Mouse (Mus musculus): ENCODE results near the gene Lmntd1. TPM values are rescaled to one million over a fixed set of nuclear protein-coding genes. Genes with fewer than 3 reads are reported as not detected.

Lmntd1 gene
- polyA plus RNA-seq, 1 experiment, result 1.2 TPM

DNA sequence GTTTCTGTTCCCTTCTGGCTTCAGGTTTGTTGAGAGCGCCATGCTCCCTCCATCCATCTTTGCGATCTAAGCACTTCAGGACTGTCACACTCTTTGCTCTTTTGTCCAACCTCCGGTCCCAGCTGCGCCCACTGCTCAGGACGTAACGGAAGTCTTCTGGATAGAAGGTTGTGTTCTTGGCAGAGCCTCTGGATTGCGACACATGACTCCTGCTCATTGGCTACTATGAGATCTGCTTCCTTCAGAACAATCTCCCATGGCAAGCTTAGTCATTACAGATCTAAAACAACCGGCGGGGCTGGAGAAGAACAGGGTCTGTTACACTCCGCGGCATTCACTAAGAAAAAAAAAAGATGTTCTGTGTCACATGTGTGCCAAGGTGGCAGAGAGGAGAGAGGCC, 247.6 kb downstream of the Lmntd1 start:
- Histone ChIP-seq H3K4me1 (ENCODE audit: control insufficient read depth, insufficient read depth, low read length) (peaks cover 37% of the 10 kb centered on the region), H3K27ac (ENCODE audit: insufficient read depth, low read length) (no peak overlapping the region), H3K4me3 (ENCODE audit: insufficient read depth, low read length) (no peak overlapping the region)
- no peak for TF ChIP-seq CTCF (IDR thresholded peaks at IDR 0.05; ENCODE audit: borderline replicate concordance, insufficient read depth, low read length)
- no peak for TF ChIP-seq POLR2A (IDR thresholded peaks at IDR 0.05; ENCODE audit: low read depth, low read length)

DNA sequence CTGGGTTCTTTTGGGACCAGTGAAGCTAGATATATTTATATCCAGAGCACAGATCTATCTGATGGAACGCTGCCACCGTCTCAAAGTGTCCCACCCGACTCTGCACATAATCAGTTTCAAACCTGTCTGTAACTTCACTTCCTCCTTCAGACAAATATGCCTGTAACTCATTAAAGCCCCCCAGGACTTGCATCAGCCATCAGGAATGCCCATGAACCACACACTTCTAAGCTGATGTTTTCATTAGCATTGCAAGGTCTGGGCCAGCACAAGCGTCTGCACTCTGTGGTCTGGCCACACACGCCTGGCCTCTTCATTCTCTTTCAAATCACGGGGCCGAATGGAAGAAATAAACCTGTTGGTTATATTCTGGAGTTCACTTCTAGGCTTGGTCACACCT, 250.4 kb downstream of the Lmntd1 start:
- Histone ChIP-seq H3K4me3 (ENCODE audit: insufficient read depth, low read length) (no peak overlapping the region), H3K4me1 (ENCODE audit: control insufficient read depth, insufficient read depth, low read length) (peaks cover 20% of the 10 kb centered on the region), H3K27ac (ENCODE audit: insufficient read depth, low read length) (peak overlapping the region; percentile 74)
- TF ChIP-seq POLR2A (IDR thresholded peaks at IDR 0.05; ENCODE audit: low read depth, low read length), result no peak
- no peak for TF ChIP-seq CTCF (IDR thresholded peaks at IDR 0.05; ENCODE audit: borderline replicate concordance, insufficient read depth, low read length)

DNA sequence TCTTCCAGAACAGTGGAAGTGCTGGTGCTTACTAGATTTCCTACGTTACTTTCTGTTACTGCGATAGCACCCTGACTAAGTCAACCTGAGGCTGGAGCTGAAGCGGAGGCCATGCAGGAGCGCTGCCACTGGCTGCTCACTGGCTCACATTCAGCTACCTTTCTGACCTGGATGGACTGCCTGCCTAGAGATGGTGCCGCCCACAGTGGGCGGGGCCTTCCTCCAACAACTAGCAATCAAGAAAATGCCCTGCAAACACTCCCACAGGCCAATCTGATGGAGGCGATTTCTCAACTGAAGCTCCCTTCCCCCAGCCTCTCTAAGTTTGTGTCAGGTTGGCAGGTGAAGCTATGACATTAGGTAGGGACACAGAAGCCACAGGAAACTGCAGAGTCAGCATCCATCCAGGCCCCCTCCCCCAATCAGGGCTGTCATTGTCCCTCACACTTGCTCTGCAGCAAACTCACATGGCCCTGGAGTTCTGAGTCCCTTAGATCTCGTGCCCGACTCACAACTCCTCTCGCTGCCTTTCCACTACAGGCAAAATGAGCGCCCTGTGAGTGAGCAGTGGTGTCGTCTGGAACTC, 252.9 kb downstream of the Lmntd1 start:
- Histone ChIP-seq H3K4me3 (ENCODE audit: insufficient read depth, low read length) (no peak overlapping the region), H3K27ac (ENCODE audit: insufficient read depth, low read length) (no peak overlapping the region), H3K4me1 (ENCODE audit: control insufficient read depth, insufficient read depth, low read length) (peaks cover 19% of the 10 kb centered on the region)
- TF ChIP-seq POLR2A (IDR thresholded peaks at IDR 0.05; ENCODE audit: low read depth, low read length) (no peak), CTCF (IDR thresholded peaks at IDR 0.05; ENCODE audit: borderline replicate concordance, insufficient read depth, low read length) (no peak)

DNA sequence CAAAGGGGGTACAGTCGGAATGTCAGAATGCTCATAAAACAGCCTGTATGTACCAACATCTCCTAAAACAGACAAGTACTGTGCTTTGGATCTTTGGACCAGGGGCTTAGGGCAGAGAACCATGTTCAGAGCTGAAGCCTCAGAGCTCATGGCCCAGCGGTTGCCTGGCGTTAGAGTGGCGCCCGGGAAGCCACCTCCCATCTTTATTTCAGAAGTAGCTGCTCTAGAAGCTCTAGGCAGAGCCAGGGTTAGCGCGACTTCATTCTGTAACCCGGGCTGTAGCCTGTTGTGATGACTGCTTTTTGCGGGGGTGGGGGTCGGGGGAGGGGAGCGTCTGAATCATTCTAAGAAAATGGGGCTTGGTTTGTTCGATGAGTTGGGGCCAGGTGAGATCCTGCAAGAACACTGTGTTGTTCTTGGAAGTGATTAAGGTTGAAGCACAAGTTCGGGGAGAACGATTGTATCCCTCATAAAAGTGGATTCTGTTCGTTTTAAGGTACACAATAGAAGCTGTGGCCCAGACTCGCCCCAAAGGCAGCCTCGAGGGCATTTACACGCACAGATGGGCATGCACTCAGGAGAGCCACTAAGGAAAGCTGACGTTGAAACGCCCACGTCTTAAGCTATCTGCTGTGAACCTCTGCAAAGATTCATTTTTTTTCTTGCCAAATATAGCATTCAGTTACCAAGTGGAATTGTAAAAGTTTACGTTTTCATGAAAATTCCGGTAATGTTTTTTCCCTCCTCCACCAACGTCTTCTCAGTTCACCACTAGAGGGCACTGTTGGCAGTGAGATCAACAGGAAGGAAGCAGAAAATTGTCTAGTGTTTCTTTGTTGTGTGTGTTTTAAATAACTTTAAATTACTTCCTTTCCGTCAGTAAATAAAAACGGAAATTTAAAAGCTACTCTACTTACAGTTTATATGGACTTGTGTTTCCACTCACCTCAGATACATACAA, 254.4 kb downstream of the Lmntd1 start:
- TF ChIP-seq CTCF (IDR thresholded peaks at IDR 0.05; ENCODE audit: borderline replicate concordance, insufficient read depth, low read length) (no peak), POLR2A (IDR thresholded peaks at IDR 0.05; ENCODE audit: low read depth, low read length) (no peak)
- Histone ChIP-seq H3K4me1 (ENCODE audit: control insufficient read depth, insufficient read depth, low read length) (peaks cover 18% of the 10 kb centered on the region), H3K27ac (ENCODE audit: insufficient read depth, low read length) (peak overlapping the region; percentile 75), H3K4me3 (ENCODE audit: insufficient read depth, low read length) (no peak overlapping the region)

DNA sequence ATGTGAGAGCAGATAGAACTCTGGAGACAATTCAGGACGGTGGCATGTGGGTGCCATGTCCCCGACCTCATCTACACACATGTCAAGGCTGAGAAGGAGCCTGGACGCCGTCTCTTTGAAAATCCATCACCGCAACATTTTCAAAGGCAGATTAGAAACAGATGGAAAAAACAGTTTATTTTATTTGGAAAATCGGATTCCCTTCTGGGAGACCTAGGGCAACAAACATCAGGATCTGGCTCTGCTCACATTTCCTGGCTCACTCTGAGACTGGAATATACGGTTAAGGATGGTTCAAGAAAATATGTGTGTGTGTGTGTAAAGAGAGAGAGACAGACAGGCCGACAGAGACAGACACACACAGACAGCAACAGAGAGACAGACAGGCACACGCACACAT, 256.1 kb downstream of the Lmntd1 start:
- TF ChIP-seq POLR2A (IDR thresholded peaks at IDR 0.05; ENCODE audit: low read depth, low read length), result no peak
- no peak for TF ChIP-seq CTCF (IDR thresholded peaks at IDR 0.05; ENCODE audit: borderline replicate concordance, insufficient read depth, low read length)
- Histone ChIP-seq H3K27ac (ENCODE audit: insufficient read depth, low read length) (0 out of 2 replicates have a peak overlapping the region, but pooled peaks have one; percentile 6), H3K4me1 (ENCODE audit: control insufficient read depth, insufficient read depth, low read length) (peaks cover 7% of the 10 kb centered on the region), H3K4me3 (ENCODE audit: insufficient read depth, low read length) (no peak overlapping the region)

DNA sequence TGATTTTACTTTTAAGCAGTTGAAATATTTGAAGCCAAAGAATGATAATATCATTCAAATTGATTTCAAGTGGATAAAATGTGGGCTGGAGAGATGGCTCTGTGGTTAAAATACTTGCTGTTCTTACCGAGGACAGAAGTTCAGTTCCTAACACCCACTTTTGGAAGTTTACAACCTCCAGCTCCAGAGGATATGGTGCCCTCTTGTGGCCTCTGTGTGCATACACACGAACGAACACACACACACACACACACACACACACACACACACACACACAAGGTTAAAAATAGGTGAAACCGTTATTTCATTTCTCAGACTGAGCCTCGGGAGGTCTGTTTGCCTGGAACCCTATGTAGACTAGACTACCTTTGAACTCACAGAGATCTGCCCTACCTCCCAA, 260.3 kb downstream of the Lmntd1 start:
- TF ChIP-seq CTCF (IDR thresholded peaks at IDR 0.05; ENCODE audit: borderline replicate concordance, insufficient read depth, low read length) (no peak), POLR2A (IDR thresholded peaks at IDR 0.05; ENCODE audit: low read depth, low read length) (no peak)
- no peak overlapping the region for H3K27ac ChIP-seq (ENCODE audit: insufficient read depth, low read length)
- no peak overlapping the region for H3K4me3 ChIP-seq (ENCODE audit: insufficient read depth, low read length)
- H3K4me1 ChIP-seq (ENCODE audit: control insufficient read depth, insufficient read depth, low read length), result no peaks in the 10 kb centered on the region; the same call in none of the 2 replicates

DNA sequence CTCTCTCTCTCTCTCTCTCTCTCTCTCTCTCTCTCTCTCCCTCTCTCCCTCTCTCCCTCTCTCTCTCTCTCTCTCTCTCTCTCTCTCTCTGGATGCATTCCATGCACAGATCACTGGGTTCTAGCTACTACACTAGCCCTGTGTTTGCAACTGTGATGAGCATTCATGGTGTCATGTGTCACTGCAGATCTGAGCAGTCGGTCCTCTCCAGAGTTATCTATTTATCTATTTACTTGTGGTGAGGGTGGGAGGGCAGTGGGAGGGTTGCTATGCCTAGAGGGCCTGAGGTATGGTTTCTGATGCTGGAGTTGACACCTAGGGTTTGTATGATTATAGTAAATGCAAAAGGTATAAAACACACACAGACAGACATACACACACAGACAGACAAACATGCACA, 261.4 kb downstream of the Lmntd1 start:
- Histone ChIP-seq H3K4me1 (ENCODE audit: control insufficient read depth, insufficient read depth, low read length) (no peaks in the 10 kb centered on the region), H3K27ac (ENCODE audit: insufficient read depth, low read length) (no peak overlapping the region), H3K4me3 (ENCODE audit: insufficient read depth, low read length) (no peak overlapping the region)
- no peak for TF ChIP-seq POLR2A (IDR thresholded peaks at IDR 0.05; ENCODE audit: low read depth, low read length)
- no peak for TF ChIP-seq CTCF (IDR thresholded peaks at IDR 0.05; ENCODE audit: borderline replicate concordance, insufficient read depth, low read length)

DNA sequence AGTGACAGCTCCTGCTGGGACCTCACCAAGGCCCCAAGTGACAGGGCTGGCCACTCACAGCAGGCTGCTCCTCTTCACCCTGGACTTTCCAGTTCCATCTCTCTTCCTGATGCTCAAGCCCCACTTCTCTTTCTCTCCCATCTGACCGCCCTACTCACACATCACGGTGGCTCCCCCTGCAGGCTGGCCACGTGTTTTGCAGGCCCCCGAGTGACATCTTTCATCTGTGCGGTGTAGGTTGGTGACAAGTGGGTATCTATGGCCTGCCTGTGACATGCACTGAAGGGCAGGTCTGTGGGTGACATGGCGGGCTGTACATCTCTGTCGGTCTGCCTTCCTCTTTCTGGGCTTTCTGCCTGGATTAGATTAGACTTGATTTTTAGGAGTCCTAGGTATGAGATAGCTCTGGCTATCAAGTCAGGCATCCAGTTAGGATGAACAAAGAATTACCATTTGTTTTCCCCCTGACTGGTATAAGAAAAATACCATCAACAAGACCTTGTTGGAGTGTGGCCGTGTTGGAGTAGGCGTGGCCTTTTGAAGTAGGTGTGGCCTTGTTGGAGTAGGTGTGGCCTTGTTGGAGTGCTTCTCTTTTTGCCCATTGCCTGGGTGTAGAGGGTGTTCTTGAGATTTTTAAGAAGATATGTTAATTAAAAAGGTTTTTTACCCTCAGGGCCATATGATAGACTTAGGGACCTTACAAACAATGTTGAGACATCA, 265.8 kb downstream of the Lmntd1 start:
- Histone ChIP-seq H3K27ac (ENCODE audit: insufficient read depth, low read length) (no peak overlapping the region), H3K4me1 (ENCODE audit: control insufficient read depth, insufficient read depth, low read length) (no peaks in the 10 kb centered on the region), H3K4me3 (ENCODE audit: insufficient read depth, low read length) (no peak overlapping the region)
- TF ChIP-seq POLR2A (IDR thresholded peaks at IDR 0.05; ENCODE audit: low read depth, low read length) (no peak), CTCF (IDR thresholded peaks at IDR 0.05; ENCODE audit: borderline replicate concordance, insufficient read depth, low read length) (peak; percentile 30; the same call in 1 of the 2 replicates)

DNA sequence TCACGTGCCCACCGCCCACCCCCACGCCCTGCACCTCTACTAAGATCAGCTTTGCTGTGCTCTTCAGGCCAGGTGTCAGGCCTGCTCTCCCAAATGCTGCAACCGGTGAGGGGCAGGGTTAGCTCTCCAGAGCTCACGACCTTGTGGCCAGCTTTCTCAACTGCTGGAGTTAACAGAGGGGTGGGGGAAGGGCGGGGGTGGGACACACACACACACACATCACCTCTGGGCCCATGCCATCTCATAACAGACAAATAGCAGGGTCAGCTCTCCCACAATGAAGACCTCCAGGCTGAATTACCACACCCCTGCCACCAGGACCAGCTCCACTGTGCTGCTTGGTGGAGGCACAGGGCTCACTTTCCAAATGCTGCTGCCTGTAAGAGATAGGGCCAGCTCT, 266.5 kb downstream of the Lmntd1 start:
- H3K4me3 ChIP-seq (ENCODE audit: insufficient read depth, low read length), result no peak overlapping the region
- no peak overlapping the region for H3K27ac ChIP-seq (ENCODE audit: insufficient read depth, low read length)
- no peak for TF ChIP-seq POLR2A (IDR thresholded peaks at IDR 0.05; ENCODE audit: low read depth, low read length)
- no peaks in the 10 kb centered on the region for H3K4me1 ChIP-seq (ENCODE audit: control insufficient read depth, insufficient read depth, low read length)

Data from embryonic fibroblast, embryonic 13.5 days (primary cell).